Comparison of ENCODE assay signal across 20 mouse cellular contexts in the genomic region with DNA sequence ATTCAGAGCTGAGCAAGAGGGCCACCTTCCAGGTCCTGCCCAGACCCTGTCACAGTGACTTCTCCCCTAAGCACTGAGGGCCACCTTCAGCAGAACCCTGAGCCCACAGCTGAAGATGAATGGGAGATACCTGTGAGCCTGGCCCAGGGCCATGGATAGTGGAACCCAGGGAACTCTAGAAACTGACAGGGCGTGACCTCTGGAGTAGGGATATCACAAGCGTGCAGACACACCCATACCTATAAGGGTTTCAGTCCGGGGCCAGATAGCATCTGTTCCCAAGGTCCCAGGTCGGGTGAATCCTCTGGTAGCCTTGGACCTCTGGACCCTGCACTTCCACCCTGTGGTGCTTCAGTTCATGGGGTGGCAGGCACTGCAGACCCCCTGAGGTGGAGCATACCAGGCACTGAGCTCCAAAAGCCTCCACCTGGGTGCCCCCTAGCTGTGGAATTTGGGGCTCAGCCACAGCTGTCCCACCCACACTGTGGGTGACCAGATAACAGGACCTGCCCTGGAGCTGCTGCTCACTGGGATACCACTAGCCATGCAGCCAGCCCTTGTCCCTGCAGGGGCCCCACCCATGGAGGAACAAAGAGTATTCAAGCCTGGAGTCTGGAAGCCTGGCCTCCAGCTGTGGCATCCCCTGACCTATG. TPM values are rescaled to one million over a fixed set of nuclear protein-coding genes. Genes with fewer than 3 reads are reported as not detected.
A peak's percentile ranks its signal among the peaks of the same experiment; 100 is the strongest.
DNase-seq lines count a peak whose midpoint lies in the region; ATAC-seq and TF ChIP-seq lines count a peak whose summit lies in the region.
"Had no signal": no experiment of that assay in that cellular context is flagged by ENCODE, and none has a peak within 500 bp of the region (broad histone marks: within the 10 kb centered on the region; RNA-seq: fewer than 3 reads in every experiment).

No protein-coding gene starts in this region.

- peak overlapping the region; percentile 8 for H3K4me3 ChIP-seq in erythroblast, embryonic 14.5 days (replicated peaks)
- H3K4me3 ChIP-seq in G1E (ENCODE audit: low read depth, low read length), result peak overlapping the region; percentile 61; the same call in 1 of the 2 replicates
- no peak overlapping the region; the same call in 1 of the 2 replicates for H3K4me3 ChIP-seq in liver, embryonic 13.5 days (replicated peaks)
- no peak overlapping the region for H3K4me3 ChIP-seq in myocyte
- H3K4me3 ChIP-seq: embryonic facial prominence, embryonic 10.5 days; hindbrain, embryonic 12.5 days; limb, embryonic 13.5 days had no signal

- no peak overlapping the region for H3ac ChIP-seq in myocyte (ENCODE audit: control insufficient read depth, insufficient read length)

- ATAC-seq in erythroblast, adult 5-6 weeks (replicated peaks; ENCODE audit: low FRiP score, poor library complexity, severe bottlenecking), result no peak
- 0 out of 2 replicates have a peak, but pooled peaks have one; percentile 19 for ATAC-seq in G1E (ENCODE audit: extremely low read depth, insufficient number of reproducible peaks, low FRiP score, poor library complexity, severe bottlenecking)
- ATAC-seq in liver, embryonic 13.5 days (ENCODE audit: low read depth), result peak; percentile 86
- ATAC-seq: forebrain, embryonic 16.5 days; inflammation-experienced regulatory T-cells, adult 6 months; midbrain, embryonic 16.5 days had no signal

- peaks cover 37% of the 10 kb centered on the region for H3K27me3 ChIP-seq in erythroblast, embryonic 14.5 days (ENCODE audit: control insufficient read depth)
- H3K27me3 ChIP-seq in G1E (ENCODE audit: insufficient read depth, low read length) (peaks cover 11% of the 10 kb centered on the region; the same call in 1 of the 2 replicates), myocyte (ENCODE audit: control insufficient read depth, insufficient read depth, insufficient read length) (no peaks in the 10 kb centered on the region)
- H3K27me3 ChIP-seq in liver, embryonic 13.5 days, result peaks cover 43% of the 10 kb centered on the region

- no peaks in the 10 kb centered on the region for H3K79me2 ChIP-seq in myocyte (ENCODE audit: control insufficient read depth, insufficient read depth)

- no peak for TF ChIP-seq POLR2A in myocyte (IDR thresholded peaks at IDR 0.05; ENCODE audit: insufficient read length, low read depth)

- H3K4me1 ChIP-seq in erythroblast, embryonic 14.5 days (ENCODE audit: control insufficient read depth), result peaks cover 61% of the 10 kb centered on the region
- peaks cover 82% of the 10 kb centered on the region for H3K4me1 ChIP-seq in G1E (ENCODE audit: insufficient read depth, low read depth, low read length)
- H3K4me1 ChIP-seq in liver, embryonic 13.5 days (replicated peaks), result peaks cover 66% of the 10 kb centered on the region

- no peak for TF ChIP-seq CTCF in G1E (IDR thresholded peaks at IDR 0.05; ENCODE audit: low read depth, low read length)

- H3K4me2 ChIP-seq in liver, embryonic 13.5 days, result peak overlapping the region; percentile 42
- no peak overlapping the region for H3K4me2 ChIP-seq in myocyte (ENCODE audit: low read depth)
- H3K4me2 ChIP-seq: heart, embryonic 11.5 days; hindbrain, embryonic 12.5 days; limb, embryonic 13.5 days had no signal

- H3K36me3 ChIP-seq in erythroblast, embryonic 14.5 days (ENCODE audit: control insufficient read depth), result peaks cover 18% of the 10 kb centered on the region
- H3K36me3 ChIP-seq in G1E (replicated peaks) (no peaks in the 10 kb centered on the region), myocyte (ENCODE audit: control insufficient read depth, insufficient read depth) (no peaks in the 10 kb centered on the region)
- 0 out of 2 replicates have a peak, but pooled peaks cover 6% of the 10 kb centered on the region for H3K36me3 ChIP-seq in liver, embryonic 13.5 days

- H3K9ac ChIP-seq in liver, embryonic 13.5 days, result peak overlapping the region; percentile 26
- H3K9ac ChIP-seq: hindbrain, embryonic 12.5 days; limb, embryonic 13.5 days had no signal

- H3K9me3 ChIP-seq in erythroblast, embryonic 14.5 days (ENCODE audit: control insufficient read depth, low read length), result no peaks in the 10 kb centered on the region; the same call in 1 of the 2 replicates
- H3K9me3 ChIP-seq in G1E (replicated peaks), result peaks cover 7% of the 10 kb centered on the region
- no peaks in the 10 kb centered on the region for H3K9me3 ChIP-seq in liver, embryonic 13.5 days (replicated peaks)
- H3K9me3 ChIP-seq: embryonic facial prominence, embryonic 10.5 days; hindbrain, embryonic 12.5 days; limb, embryonic 13.5 days had no signal

- peak overlapping the region; percentile 79 for H3K27ac ChIP-seq in liver, embryonic 13.5 days
- H3K27ac ChIP-seq: embryonic facial prominence, embryonic 10.5 days; hindbrain, embryonic 12.5 days; limb, embryonic 13.5 days had no signal

- 27% methylated on average over 4 of the region's 4 CpGs for WGBS in liver, embryonic 13.5 days (ENCODE audit: insufficient replicate concordance)

- DNase-seq in G1E (ENCODE audit: low spot score), result peak; percentile 68
- peak; percentile 64 for DNase-seq in liver, embryonic 13.5 days
- no peak for DNase-seq in kidney, adult 11 months
- DNase-seq in adrenal gland, adult 2 months, result no peak
- no peak for DNase-seq in embryo, embryonic 11 days
- DNase-seq: adrenal gland, postnatal 36 days; cerebellum, adult 2 months; heart, postnatal 10 days; right cerebral cortex, postnatal 14 days had no signal

TF ChIP-seq in myocyte, 11 proteins besides CTCF, POLR2A, EP300 and RAD21:
- TF ChIP-seq TCF12 (IDR thresholded peaks at IDR 0.05; ENCODE audit: insufficient read depth, poor library complexity, severe bottlenecking) (no peak), SRF (IDR thresholded peaks at IDR 0.05; ENCODE audit: control insufficient read depth, insufficient read length, low read depth) (no peak), TCF3 (IDR thresholded peaks at IDR 0.05; ENCODE audit: insufficient read length, low read depth) (no peak), E2F4 (IDR thresholded peaks at IDR 0.05; ENCODE audit: insufficient read depth) (no peak), REST (IDR thresholded peaks at IDR 0.05; ENCODE audit: insufficient read depth, insufficient read length) (no peak), USF1 (IDR thresholded peaks at IDR 0.05; ENCODE audit: low read depth) (no peak), MYOG (IDR thresholded peaks at IDR 0.05; ENCODE audit: control insufficient read depth in 1 of 3, insufficient read depth in 1 of 3, insufficient read length in 2 of 3, low read depth in 2 of 3) (peak in 2 of 3 experiments; percentile 65 to 82), MYOD1 (IDR thresholded peaks at IDR 0.05; ENCODE audit: control insufficient read depth in 1 of 3, insufficient read length in 2 of 3, low read depth in 2 of 3) (peak in 1 of 3 experiments; percentile 79), MAX (IDR thresholded peaks at IDR 0.05; ENCODE audit: low read depth) (no peak), POLR2AphosphoS2 (IDR thresholded peaks at IDR 0.05; ENCODE audit: insufficient read length, low read depth) (no peak), CEBPB (IDR thresholded peaks at IDR 0.05; ENCODE audit: insufficient read depth, poor library complexity, severe bottlenecking) (no peak)

RNA-seq across cellular contexts. Expression of a gene that starts 3.1 kb away (rescaled TPM):
- polyA plus RNA-seq in erythroblast, embryonic 14.5 days (2012), result 0.02 and 0.05 TPM in 2 replicates
- total RNA-seq in erythroblast, adult 5-6 weeks (2015; ENCODE audit: low replicate concordance), result not detected in 2 replicates
- total RNA-seq in erythroblast, adult 5-6 weeks (2017; ENCODE audit: low replicate concordance), result not detected in 2 replicates
- total RNA-seq in G1E (2014; fragmentation: Nextera tagmentation) (not detected in 2 replicates), G1E (2017) (not detected in 2 replicates)
- polyA plus RNA-seq in G1E (2012) (0.16 and 0.17 TPM in 2 replicates), myocyte (2012; fragmentation: generic; extraction: Trizol) (0.13 TPM)
- 1.4 and 1.5 TPM in 2 replicates for polyA plus RNA-seq in liver, embryonic 13.5 days (2015; fragmentation: Nextera tagmentation; extraction: Ambion mirVana)
- total RNA-seq in adrenal gland, adult 2 months (2021), result not detected
- polyA plus RNA-seq in adrenal gland, adult 2 months (2012; rRNA removed), result 0.17 and 0.62 TPM in 2 replicates
- total RNA-seq: adrenal gland, postnatal 36 days; gastrocnemius, adult 8-10 months; heart, postnatal 10 days had no signal
- polyA plus RNA-seq: inflammation-experienced regulatory T-cells, adult 6 months had no signal

Comparison
In these comparisons a context has a peak if more than half of its experiments do, and no peak if none do; other contexts are left out.
1. H3K4me3 ChIP-seq: peak in erythroblast, embryonic 14.5 days (single experiment) and G1E (single experiment); none in liver, embryonic 13.5 days (single experiment) and myocyte (single experiment).
2. DNase-seq: peak in G1E (single experiment) and liver, embryonic 13.5 days (single experiment); none in kidney, adult 11 months (single experiment), adrenal gland, adult 2 months (single experiment) and embryo, embryonic 11 days (single experiment).